Mouse (Mus musculus) embryonic stem cell, embryonic (primary cell): ENCODE data around the gene Cmtm8.

Experiments used
- CTCF ChIA-PET, 4 experiments: fragments of 300-600 bp in 2 of 4; fragments of 350-600 bp in 2 of 4; sonication (Branson Sonifier 250); formaldehyde crosslinking; loops; one replicate each; lab custom pipeline; 2022; ENCODE audit warnings: inconsistent platforms in 2 of 4; lab: Charles Lee
- POLR2A ChIA-PET, 4 experiments: fragments of 300-600 bp in 2 of 4; fragments of 350-600 bp in 2 of 4; sonication (Branson Sonifier 250); formaldehyde crosslinking; loops; one replicate each; lab custom pipeline; 2022; ENCODE audit warnings: antibody characterized with exemption in 4 of 4, inconsistent platforms in 1 of 4; lab: Charles Lee

The Cmtm8 gene

GRCm38 (mm10) chr9:114780746-114781525, 63.0 kb downstream of the Cmtm8 start:
- ChIA-PET POLR2A (interaction anchor here (0.5 to 7.8 kb wide), 50 partner anchors 8 to 389 kb away, joined by 3 to 64 read pairs (median 3); partner anchors contain the start of genes Cmtm6 (in 2 of the 4), Cmtm8 (in 2 of the 4), Cnot10 (in 1 of the 4) and Gpd1l (in 1 of the 4)), CTCF (interaction anchor here (0.6 to 1.6 kb wide), 12 partner anchors 17 to 309 kb away, joined by 3 to 9 read pairs (median 4); no protein-coding TSS in a partner anchor)

GRCm38 (mm10) chr9:114779984-114780745, 63.8 kb downstream of the Cmtm8 start:
- POLR2A ChIA-PET: interaction anchor here (0.6 to 7.8 kb wide), 38 partner anchors 8 to 386 kb away, joined by 3 to 64 read pairs (median 4); partner anchors contain the start of genes Cmtm8 (in 2 of the 4), Cnot10 (in 2 of the 4), Cmtm6 (in 1 of the 4) and Gpd1l (in 1 of the 4)
- CTCF ChIA-PET: interaction anchor here (0.6 to 1.6 kb wide), 8 partner anchors 17 to 308 kb away, joined by 3 to 9 read pairs (median 4); no protein-coding TSS in a partner anchor

GRCm38 (mm10) chr9:114778877-114779276, 65.1 kb downstream of the Cmtm8 start:
- POLR2A ChIA-PET: interaction anchor here in 3 of 4 experiments (0.6 to 7.8 kb wide), 20 partner anchors 12 to 222 kb away, joined by 3 to 64 read pairs (median 4); partner anchors contain the start of genes Cmtm6 (in 1 of the 3), Cmtm8 (in 1 of the 3) and Cnot10 (in 1 of the 3)
- CTCF ChIA-PET: interaction anchor here in 1 of 4 experiments (1.4 kb wide), 1 partner anchor 16 kb away, joined by 4 read pairs; no protein-coding TSS in a partner anchor

GRCm38 (mm10) chr9:114778047-114778390, 65.9 kb downstream of the Cmtm8 start:
- ChIA-PET POLR2A (interaction anchor here in 3 of 4 experiments (0.7 to 7.8 kb wide), 10 partner anchors 11 to 1778 kb away, joined by 3 to 64 read pairs (median 4); no protein-coding TSS in a partner anchor), CTCF (interaction anchor here in 1 of 4 experiments (0.6 kb wide), 1 partner anchor 13 kb away, joined by 3 read pairs; no protein-coding TSS in a partner anchor)

- POLR2A ChIA-PET: interaction anchor here in 3 of 4 experiments (0.7 to 7.8 kb wide), 10 partner anchors 10 to 1779 kb away, joined by 3 to 64 read pairs (median 4); no protein-coding TSS in a partner anchor
- CTCF ChIA-PET: interaction anchor here in 1 of 4 experiments (0.6 kb wide), 1 partner anchor 14 kb away, joined by 3 read pairs; no protein-coding TSS in a partner anchor
These were observed 66.5 kb downstream of the Cmtm8 start for GRCm38 (mm10) chr9:114777178-114778046.

GRCm38 (mm10) chr9:114776361-114776760, 67.6 kb downstream of the Cmtm8 start:
- ChIA-PET POLR2A (interaction anchor here in 2 of 4 experiments (1.3 to 2.4 kb wide), 3 partner anchors 9 to 14 kb away, joined by 4 to 6 read pairs (median 4); no protein-coding TSS in a partner anchor), CTCF (interaction anchor here in 1 of 4 experiments (0.6 kb wide), 1 partner anchor 926 kb away, joined by 4 read pairs; no protein-coding TSS in a partner anchor)

GRCm38 (mm10) chr9:114775272-114775671, 68.7 kb downstream of the Cmtm8 start:
- CTCF ChIA-PET: interaction anchor here in 3 of 4 experiments (0.6 to 1.4 kb wide), 4 partner anchors 9 to 38 kb away, joined by 4 to 6 read pairs (median 5); no protein-coding TSS in a partner anchor
- POLR2A ChIA-PET: interaction anchor here in 2 of 4 experiments (0.6 to 2.4 kb wide), 12 partner anchors 10 to 178 kb away, joined by 3 to 8 read pairs (median 4); partner anchors contain the start of gene Cmtm8 (in 1 of the 2)

GRCm38 (mm10) chr9:114774629-114775028, 69.3 kb downstream of the Cmtm8 start:
- ChIA-PET CTCF (interaction anchor here in 3 of 4 experiments (0.6 to 1.4 kb wide), 5 partner anchors 9 to 161 kb away, joined by 4 to 12 read pairs (median 6); no protein-coding TSS in a partner anchor), POLR2A (interaction anchor here in 2 of 4 experiments (0.6 to 2.4 kb wide), 13 partner anchors 10 to 546 kb away, joined by 3 to 8 read pairs (median 3); partner anchors contain the start of gene Cmtm8 (in 1 of the 2))

GRCm38 (mm10) chr9:114771565-114771964, 72.4 kb downstream of the Cmtm8 start:
- POLR2A ChIA-PET: interaction anchor here in 3 of 4 experiments (1.1 to 1.2 kb wide), 3 partner anchors 9 to 10 kb away, joined by 3 read pairs; partner anchors contain the start of gene Cmtm7 (in 1 of the 3)

GRCm38 (mm10) chr9:114770224-114770623, 73.7 kb downstream of the Cmtm8 start:
- POLR2A ChIA-PET: interaction anchor here in 3 of 4 experiments (0.6 to 6.2 kb wide), 4 partner anchors 10 to 215 kb away, joined by 3 to 56 read pairs (median 3); partner anchors contain the start of gene Cmtm7 (in 1 of the 3)
- CTCF ChIA-PET: interaction anchor here in 1 of 4 experiments (0.6 kb wide), 3 partner anchors 20 to 272 kb away, joined by 3 to 4 read pairs (median 3); no protein-coding TSS in a partner anchor

More at GRCm38 (mm10) chr9:114771565-114771964, 72.4 kb downstream of the Cmtm8 start:
- CTCF ChIA-PET: no interaction called here

GRCm38 (mm10) chr9:114768066-114768465, 75.9 kb downstream of the Cmtm8 start:
- ChIA-PET POLR2A (interaction anchor here in 2 of 4 experiments (0.6 to 6.2 kb wide), 16 partner anchors 8 to 80 kb away, joined by 3 to 56 read pairs (median 4); partner anchors contain the start of genes Cmtm6 (in 2 of the 2), Cmtm7 (in 2 of the 2) and Dync1li1 (in 1 of the 2)), CTCF (interaction anchor here in 2 of 4 experiments (0.5 to 1.3 kb wide), 8 partner anchors 30 to 1672 kb away, joined by 3 to 5 read pairs (median 4); partner anchors contain the start of gene Cmtm6 (in 1 of the 2))

GRCm38 (mm10) chr9:114767507-114767906, 76.4 kb downstream of the Cmtm8 start:
- CTCF ChIA-PET: interaction anchor here in 2 of 4 experiments (0.5 to 1.3 kb wide), 7 partner anchors 29 to 1672 kb away, joined by 3 to 5 read pairs (median 3); partner anchors contain the start of gene Cmtm6 (in 1 of the 2)
- POLR2A ChIA-PET: interaction anchor here in 3 of 4 experiments (0.6 to 6.2 kb wide), 14 partner anchors 9 to 587 kb away, joined by 3 to 56 read pairs (median 4); partner anchors contain the start of genes Cmtm7 (in 2 of the 3), Cmtm8 (in 1 of the 3), Cnot10 (in 1 of the 3) and Dync1li1 (in 1 of the 3)

- CTCF ChIA-PET: interaction anchor here in 1 of 4 experiments (0.9 to 1.3 kb wide), 3 partner anchors 36 to 190 kb away, joined by 3 to 4 read pairs (median 3); partner anchors contain the start of gene Cmtm6
- POLR2A ChIA-PET: interaction anchor here (0.6 to 6.2 kb wide), 16 partner anchors 8 to 587 kb away, joined by 3 to 56 read pairs (median 4); partner anchors contain the start of genes Cmtm7 (in 2 of the 4), Cnot10 (in 2 of the 4), Cmtm8 (in 1 of the 4) and Dync1li1 (in 1 of the 4)
These were observed 76.9 kb downstream of the Cmtm8 start for GRCm38 (mm10) chr9:114767030-114767429.

GRCm38 (mm10) chr9:114763341-114763740, 80.6 kb downstream of the Cmtm8 start:
- ChIA-PET CTCF (interaction anchor here (0.5 to 2.4 kb wide), 27 partner anchors 10 to 145 kb away, joined by 3 to 14 read pairs (median 3); partner anchors contain the start of genes Cmtm7 (in 2 of the 4), Cmtm6 (in 1 of the 4) and Cmtm8 (in 1 of the 4)), POLR2A (interaction anchor here in 3 of 4 experiments (0.6 to 2.4 kb wide), 18 partner anchors 10 to 179 kb away, joined by 3 to 14 read pairs (median 4); partner anchors contain the start of genes Cmtm7 (in 1 of the 3), Cmtm8 (in 1 of the 3) and Cnot10 (in 1 of the 3))

- ChIA-PET POLR2A (interaction anchor here in 2 of 4 experiments (1.0 to 2.4 kb wide), 11 partner anchors 8 to 122 kb away, joined by 3 to 14 read pairs (median 4); partner anchors contain the start of genes Cmtm7 (in 1 of the 2) and Cnot10 (in 1 of the 2)), CTCF (interaction anchor here in 3 of 4 experiments (0.6 to 2.4 kb wide), 8 partner anchors 9 to 223 kb away, joined by 3 to 14 read pairs (median 3); partner anchors contain the start of genes Cmtm7 (in 2 of the 3), Cmtm6 (in 1 of the 3) and Cmtm8 (in 1 of the 3))
These were observed 82.1 kb downstream of the Cmtm8 start for GRCm38 (mm10) chr9:114761848-114762247.
